In the genomic region with DNA sequence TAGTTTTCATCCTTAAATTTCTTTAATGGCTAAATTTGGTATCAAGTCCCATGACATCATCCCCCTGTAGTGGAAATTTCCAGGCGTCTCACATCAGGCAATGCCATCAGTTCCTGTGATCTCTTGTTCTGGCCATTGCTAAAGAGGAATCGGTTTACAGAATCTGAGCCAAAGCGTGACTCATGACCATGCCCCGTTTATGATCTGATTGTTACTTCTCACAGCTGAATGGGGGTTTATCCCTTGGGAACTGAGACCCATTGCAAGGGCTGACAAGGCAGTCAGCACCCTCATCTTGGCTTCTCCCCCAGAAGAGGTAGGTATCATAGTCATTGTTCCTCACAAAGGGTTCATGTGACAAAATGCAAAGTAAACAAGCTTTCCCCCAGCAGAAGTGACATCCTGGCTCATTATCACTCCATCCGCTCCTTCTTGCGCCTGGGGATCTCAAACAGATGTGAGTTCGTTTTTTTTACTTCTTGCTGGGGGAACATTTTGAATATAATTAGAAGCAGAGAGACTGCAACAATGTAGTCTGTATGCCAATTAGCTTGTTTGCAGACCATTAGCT, we compare ENCODE assay signal across 14 mouse cellular contexts. TPM values are rescaled to one million over a fixed set of nuclear protein-coding genes. Genes with fewer than 3 reads are reported as not detected.
DNase-seq lines count a peak whose midpoint lies in the region; ATAC-seq and TF ChIP-seq lines count a peak whose summit lies in the region.
"Had no signal": no experiment of that assay in that cellular context is flagged by ENCODE, and none has a peak within 500 bp of the region (broad histone marks: within the 10 kb centered on the region; RNA-seq: fewer than 3 reads in every experiment).

No protein-coding gene starts in this region.

- H3K9ac ChIP-seq in forebrain, embryonic 15.5 days (replicated peaks) = no peak overlapping the region
- H3K9ac ChIP-seq in midbrain, embryonic 12.5 days (replicated peaks) = 0 out of 2 replicates have a peak overlapping the region, but pooled peaks have one; percentile 8
- H3K9ac ChIP-seq in midbrain, embryonic 11.5 days (ENCODE audit: low read length) = no peak overlapping the region
- H3K9ac ChIP-seq in intestine, embryonic 16.5 days (ENCODE audit: low read depth, low read length) = no peak overlapping the region
- H3K9ac ChIP-seq: hindbrain, embryonic 15.5 days; neural tube, embryonic 12.5 days had no signal

- no peaks in the 10 kb centered on the region for H3K27me3 ChIP-seq in forebrain, embryonic 15.5 days
- no peaks in the 10 kb centered on the region for H3K27me3 ChIP-seq in forebrain, embryonic 10.5 days (ENCODE audit: poor library complexity, severe bottlenecking)
- no peaks in the 10 kb centered on the region for H3K27me3 ChIP-seq in midbrain, embryonic 12.5 days
- no peaks in the 10 kb centered on the region for H3K27me3 ChIP-seq in midbrain, embryonic 11.5 days (ENCODE audit: control insufficient read depth, insufficient read depth, low read length)
- no peaks in the 10 kb centered on the region for H3K27me3 ChIP-seq in intestine, embryonic 16.5 days (replicated peaks; ENCODE audit: control insufficient read depth, insufficient read depth, low read length)
- H3K27me3 ChIP-seq in midbrain, embryonic 10.5 days (ENCODE audit: low read depth, poor library complexity, severe bottlenecking) = no peaks in the 10 kb centered on the region
- H3K27me3 ChIP-seq: neural tube, embryonic 12.5 days had no signal

- WGBS in forebrain, embryonic 15.5 days = 29% methylated on average over 7 of the region's 7 CpGs
- WGBS in forebrain, embryonic 10.5 days = 66% methylated on average over 7 of the region's 7 CpGs
- 68% methylated on average over 7 of the region's 7 CpGs for WGBS in midbrain, embryonic 12.5 days
- 62% methylated on average over 7 of the region's 7 CpGs for WGBS in midbrain, embryonic 11.5 days
- WGBS in intestine, embryonic 16.5 days = 35% methylated on average over 7 of the region's 7 CpGs
- WGBS in midbrain, embryonic 10.5 days = 65% methylated on average over 7 of the region's 7 CpGs

- no peak overlapping the region for H3K4me2 ChIP-seq in forebrain, embryonic 15.5 days (replicated peaks)
- H3K4me2 ChIP-seq in midbrain, embryonic 12.5 days (replicated peaks) = no peak overlapping the region
- H3K4me2 ChIP-seq in midbrain, embryonic 11.5 days = no peak overlapping the region
- H3K4me2 ChIP-seq in intestine, embryonic 16.5 days (ENCODE audit: low read depth, low read length) = no peak overlapping the region
- H3K4me2 ChIP-seq: hindbrain, embryonic 15.5 days; neural tube, embryonic 12.5 days had no signal

- TF ChIP-seq CTCF in brain, embryonic 14.5 days (IDR thresholded peaks at IDR 0.05; ENCODE audit: borderline replicate concordance, extremely low read depth, insufficient read depth, insufficient read length) = no peak

- TF ChIP-seq POLR2A in brain, embryonic 14.5 days (IDR thresholded peaks at IDR 0.05; ENCODE audit: borderline replicate concordance, extremely low read depth, insufficient read depth, insufficient read length, poor library complexity, severe bottlenecking) = no peak

- no peaks in the 10 kb centered on the region for H3K9me3 ChIP-seq in forebrain, embryonic 15.5 days
- H3K9me3 ChIP-seq in forebrain, embryonic 10.5 days = no peaks in the 10 kb centered on the region
- no peaks in the 10 kb centered on the region for H3K9me3 ChIP-seq in midbrain, embryonic 12.5 days
- no peaks in the 10 kb centered on the region for H3K9me3 ChIP-seq in midbrain, embryonic 11.5 days (ENCODE audit: control insufficient read depth, low read length)
- no peaks in the 10 kb centered on the region for H3K9me3 ChIP-seq in intestine, embryonic 16.5 days (ENCODE audit: control insufficient read depth, low read length)
- no peaks in the 10 kb centered on the region for H3K9me3 ChIP-seq in midbrain, embryonic 10.5 days (replicated peaks)
- H3K9me3 ChIP-seq: hindbrain, embryonic 15.5 days; neural tube, embryonic 12.5 days had no signal

- ATAC-seq in forebrain, embryonic 15.5 days (replicated peaks) = peak; percentile 42
- no peak for ATAC-seq in midbrain, embryonic 12.5 days (ENCODE audit: low FRiP score, low read depth)
- ATAC-seq in midbrain, embryonic 11.5 days (ENCODE audit: low FRiP score) = no peak
- no peak for ATAC-seq in intestine, embryonic 16.5 days

- no peak overlapping the region for H3K27ac ChIP-seq in forebrain, embryonic 15.5 days (replicated peaks)
- H3K27ac ChIP-seq in forebrain, embryonic 10.5 days = no peak overlapping the region
- H3K27ac ChIP-seq in midbrain, embryonic 12.5 days (replicated peaks) = no peak overlapping the region
- no peak overlapping the region for H3K27ac ChIP-seq in midbrain, embryonic 11.5 days (ENCODE audit: low read depth, low read length)
- H3K27ac ChIP-seq in intestine, embryonic 16.5 days (ENCODE audit: low read length) = no peak overlapping the region
- H3K27ac ChIP-seq in midbrain, embryonic 10.5 days (replicated peaks) = no peak overlapping the region
- H3K27ac ChIP-seq: hindbrain, embryonic 15.5 days; macrophage; neural tube, embryonic 12.5 days had no signal

- peaks cover 17% of the 10 kb centered on the region for H3K4me1 ChIP-seq in forebrain, embryonic 15.5 days
- peaks cover 5% of the 10 kb centered on the region; the same call in 1 of the 2 replicates for H3K4me1 ChIP-seq in forebrain, embryonic 10.5 days
- no peaks in the 10 kb centered on the region; the same call in 1 of the 2 replicates for H3K4me1 ChIP-seq in midbrain, embryonic 12.5 days
- H3K4me1 ChIP-seq in midbrain, embryonic 11.5 days (ENCODE audit: control insufficient read depth, insufficient read depth, low read length) = no peaks in the 10 kb centered on the region
- H3K4me1 ChIP-seq in intestine, embryonic 16.5 days (ENCODE audit: control insufficient read depth, insufficient read depth, low read length) = no peaks in the 10 kb centered on the region
- H3K4me1 ChIP-seq in midbrain, embryonic 10.5 days = peaks cover 4% of the 10 kb centered on the region; the same call in 1 of the 2 replicates
- H3K4me1 ChIP-seq: hindbrain, embryonic 15.5 days; neural tube, embryonic 12.5 days had no signal

- no peak overlapping the region for H3K4me3 ChIP-seq in forebrain, embryonic 15.5 days
- H3K4me3 ChIP-seq in forebrain, embryonic 10.5 days = no peak overlapping the region
- no peak overlapping the region for H3K4me3 ChIP-seq in midbrain, embryonic 12.5 days
- H3K4me3 ChIP-seq in midbrain, embryonic 11.5 days (ENCODE audit: low read depth, low read length) = no peak overlapping the region
- no peak overlapping the region for H3K4me3 ChIP-seq in intestine, embryonic 16.5 days (ENCODE audit: low read length)
- no peak overlapping the region for H3K4me3 ChIP-seq in midbrain, embryonic 10.5 days
- H3K4me3 ChIP-seq: hindbrain, embryonic 15.5 days; neural tube, embryonic 12.5 days had no signal

- H3K36me3 ChIP-seq in forebrain, embryonic 15.5 days = no peaks in the 10 kb centered on the region
- H3K36me3 ChIP-seq in forebrain, embryonic 10.5 days (replicated peaks) = no peaks in the 10 kb centered on the region
- no peaks in the 10 kb centered on the region for H3K36me3 ChIP-seq in midbrain, embryonic 12.5 days
- no peaks in the 10 kb centered on the region for H3K36me3 ChIP-seq in midbrain, embryonic 11.5 days (ENCODE audit: control insufficient read depth, insufficient read depth, low read length)
- no peaks in the 10 kb centered on the region for H3K36me3 ChIP-seq in intestine, embryonic 16.5 days (ENCODE audit: control insufficient read depth, insufficient read depth, low read length)
- no peaks in the 10 kb centered on the region for H3K36me3 ChIP-seq in midbrain, embryonic 10.5 days
- H3K36me3 ChIP-seq: hindbrain, embryonic 15.5 days; neural tube, embryonic 12.5 days had no signal

- DNase-seq in forebrain, embryonic 10.5 days (ENCODE audit: extremely low spot score, low spot score) = no peak
- DNase-seq in midbrain, embryonic 11.5 days (ENCODE audit: low spot score, missing footprints) = no peak
- peak; percentile 85 for DNase-seq in brain, embryonic 14.5 days (ENCODE audit: low read depth)
- DNase-seq in lung, postnatal 4 days = peak; percentile 51 to 53
- no peak for DNase-seq in midbrain, embryonic 10.5 days (ENCODE audit: low spot score)
- DNase-seq: cerebellum, postnatal 14 days; right cerebral cortex, postnatal 4 days had no signal

RNA-seq across cellular contexts. Expression of gene Clrn2, which starts 19.4 kb away (rescaled TPM):
- 0.20 and 0.37 TPM in 2 replicates for polyA plus RNA-seq in forebrain, embryonic 15.5 days (2015; fragmentation: Nextera tagmentation; extraction: Ambion mirVana)
- polyA plus RNA-seq in forebrain, embryonic 10.5 days (2016; fragmentation: Nextera tagmentation; extraction: Ambion mirVana) = 0.15 TPM in 1 of 2 replicates, not detected in the other
- 0.32 TPM in 1 of 2 replicates, not detected in the other for polyA plus RNA-seq in midbrain, embryonic 12.5 days (2016; fragmentation: Nextera tagmentation; extraction: Ambion mirVana)
- polyA plus RNA-seq in midbrain, embryonic 11.5 days (2014; fragmentation: Nextera tagmentation; extraction: Ambion mirVana) = 0.86 and 1.2 TPM in 2 replicates
- 0.13 and 0.18 TPM in 2 replicates for polyA plus RNA-seq in brain, embryonic 14.5 days (2012; rRNA removed)
- not detected in 2 replicates for polyA plus RNA-seq in intestine, embryonic 16.5 days (2015; fragmentation: Nextera tagmentation; extraction: Ambion mirVana)
- polyA plus RNA-seq in midbrain, embryonic 10.5 days (2016; fragmentation: Nextera tagmentation; extraction: Ambion mirVana) = 0.29 TPM in 1 of 2 replicates, not detected in the other
- polyA plus RNA-seq: macrophage; neural tube, embryonic 12.5 days; thymus, postnatal 0 days had no signal

RNA-seq across cellular contexts. Expression of gene Lap3, which starts 20.2 kb away (rescaled TPM):
- 36.5 and 40.6 TPM in 2 replicates for polyA plus RNA-seq in forebrain, embryonic 15.5 days (2015; fragmentation: Nextera tagmentation; extraction: Ambion mirVana)
- 114 and 116 TPM in 2 replicates for polyA plus RNA-seq in forebrain, embryonic 10.5 days (2016; fragmentation: Nextera tagmentation; extraction: Ambion mirVana)
- 55.4 and 64.2 TPM in 2 replicates for polyA plus RNA-seq in midbrain, embryonic 12.5 days (2016; fragmentation: Nextera tagmentation; extraction: Ambion mirVana)
- polyA plus RNA-seq in midbrain, embryonic 11.5 days (2014; fragmentation: Nextera tagmentation; extraction: Ambion mirVana) = 84.7 and 85.8 TPM in 2 replicates
- polyA plus RNA-seq in brain, embryonic 14.5 days (2012; rRNA removed) = 20.1 and 20.5 TPM in 2 replicates
- polyA plus RNA-seq in intestine, embryonic 16.5 days (2015; fragmentation: Nextera tagmentation; extraction: Ambion mirVana) = 153 and 162 TPM in 2 replicates
- polyA plus RNA-seq in midbrain, embryonic 10.5 days (2016; fragmentation: Nextera tagmentation; extraction: Ambion mirVana) = 86.9 and 103 TPM in 2 replicates

RNA-seq across cellular contexts. Expression of gene Qdpr, which starts 22.9 kb away (rescaled TPM):
- polyA plus RNA-seq in forebrain, embryonic 15.5 days (2015; fragmentation: Nextera tagmentation; extraction: Ambion mirVana) = 107 and 110 TPM in 2 replicates
- polyA plus RNA-seq in forebrain, embryonic 10.5 days (2016; fragmentation: Nextera tagmentation; extraction: Ambion mirVana) = 126 and 127 TPM in 2 replicates
- 106 and 111 TPM in 2 replicates for polyA plus RNA-seq in midbrain, embryonic 12.5 days (2016; fragmentation: Nextera tagmentation; extraction: Ambion mirVana)
- 102 and 110 TPM in 2 replicates for polyA plus RNA-seq in midbrain, embryonic 11.5 days (2014; fragmentation: Nextera tagmentation; extraction: Ambion mirVana)
- polyA plus RNA-seq in brain, embryonic 14.5 days (2012; rRNA removed) = 65.7 and 66.4 TPM in 2 replicates
- 359 and 405 TPM in 2 replicates for polyA plus RNA-seq in intestine, embryonic 16.5 days (2015; fragmentation: Nextera tagmentation; extraction: Ambion mirVana)
- polyA plus RNA-seq in midbrain, embryonic 10.5 days (2016; fragmentation: Nextera tagmentation; extraction: Ambion mirVana) = 127 and 128 TPM in 2 replicates

RNA-seq across cellular contexts. Expression of gene Med28, which starts 47.1 kb away (rescaled TPM):
- polyA plus RNA-seq in forebrain, embryonic 15.5 days (2015; fragmentation: Nextera tagmentation; extraction: Ambion mirVana) = 302 TPM in 2 replicates
- 287 and 301 TPM in 2 replicates for polyA plus RNA-seq in forebrain, embryonic 10.5 days (2016; fragmentation: Nextera tagmentation; extraction: Ambion mirVana)
- 277 and 287 TPM in 2 replicates for polyA plus RNA-seq in midbrain, embryonic 12.5 days (2016; fragmentation: Nextera tagmentation; extraction: Ambion mirVana)
- polyA plus RNA-seq in midbrain, embryonic 11.5 days (2014; fragmentation: Nextera tagmentation; extraction: Ambion mirVana) = 284 and 309 TPM in 2 replicates
- polyA plus RNA-seq in brain, embryonic 14.5 days (2012; rRNA removed) = 133 and 165 TPM in 2 replicates
- 220 and 233 TPM in 2 replicates for polyA plus RNA-seq in intestine, embryonic 16.5 days (2015; fragmentation: Nextera tagmentation; extraction: Ambion mirVana)
- polyA plus RNA-seq in midbrain, embryonic 10.5 days (2016; fragmentation: Nextera tagmentation; extraction: Ambion mirVana) = 293 TPM in 2 replicates

Comparison
In these comparisons a context has a peak if more than half of its experiments do, and no peak if none do; other contexts are left out.
1. DNase-seq: peak in brain, embryonic 14.5 days (single experiment) and lung, postnatal 4 days (2 of 2); none in forebrain, embryonic 10.5 days (single experiment), midbrain, embryonic 11.5 days (single experiment) and midbrain, embryonic 10.5 days (single experiment).